Mouse (Mus musculus): ENCODE measurements around the gene Lrrc75b.

Gene Lrrc75b

GRCm38 (mm10) chr10:75501641-75502040 lies 58.5 kb downstream of the Lrrc75b start:
- no peak for DNase-seq (ENCODE audit: extremely low spot score)

- DNase-seq (ENCODE audit: extremely low spot score): no peak
Measured at GRCm38 (mm10) chr10:75500345-75500744, 59.8 kb downstream of the Lrrc75b start.

Measured in embryo, embryonic 9.5 days (tissue).